Mouse (Mus musculus) thymus, adult 2 months (tissue): ENCODE measurements around the gene Prkce.

ENCODE experiments used
- CTCF ChIP-seq: fragments of 200-500 bp; IDR thresholded peaks from 2 replicates; pipeline ENCODE4 v1.5.1; 2012; ENCODE audit warnings: mild to moderate bottlenecking, control low read depth, low read length, moderate library complexity, borderline replicate concordance; ENCODE audit not compliant: control insufficient read depth, poor library complexity, insufficient read depth; ENCODE audit errors: extremely low read depth
- POLR2A ChIP-seq: fragments of 200-500 bp; IDR thresholded peaks from 2 replicates; pipeline ENCODE4 v1.6.1; 2012; ENCODE audit warnings: mild to moderate bottlenecking, low read length, control low read depth, moderate library complexity; ENCODE audit not compliant: control insufficient read depth, poor library complexity, insufficient read depth; ENCODE audit errors: extremely low read depth

DNA sequence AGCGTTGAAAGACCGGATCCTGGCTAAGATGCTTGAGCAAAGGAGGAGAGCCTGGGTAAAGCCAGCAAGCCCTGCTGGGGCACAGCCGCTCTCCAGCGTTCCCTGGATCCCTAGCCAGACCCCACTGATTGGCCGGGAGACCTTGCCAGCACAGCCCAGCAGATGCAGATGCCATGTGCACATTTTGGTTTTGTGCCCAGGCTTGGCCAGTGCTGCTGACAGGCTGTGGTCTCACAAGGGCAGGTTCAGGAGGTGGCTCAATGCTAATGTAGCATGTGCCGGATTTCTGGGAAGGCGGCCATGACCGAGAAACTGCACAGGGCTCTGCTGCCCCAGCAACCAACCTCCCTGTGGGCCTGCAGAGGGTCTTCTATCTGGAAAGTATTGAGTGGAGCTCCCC, 86.7 kb downstream of the Prkce start:
- TF ChIP-seq POLR2A (no peak), CTCF (no peak)
